In the genomic region with DNA sequence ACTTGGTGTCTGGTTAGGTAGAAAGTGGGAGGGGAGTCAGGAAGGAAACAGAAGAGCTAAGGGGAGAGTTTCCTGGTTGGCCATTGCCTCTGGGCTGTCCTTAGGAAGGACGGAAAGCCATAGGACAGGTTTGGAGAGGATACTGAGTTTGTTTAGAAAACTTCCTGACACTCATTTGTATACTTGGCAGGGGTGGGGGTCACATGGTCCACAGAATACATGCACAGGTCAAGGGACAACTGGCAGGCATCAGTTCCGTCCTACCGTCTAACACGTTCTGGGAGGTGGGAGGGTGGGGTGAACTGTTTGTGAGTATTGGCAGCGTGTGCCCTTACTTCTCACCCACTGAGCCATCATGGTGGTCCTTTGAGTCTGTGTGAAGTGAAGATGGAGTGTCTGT, we compare ENCODE assay signal across 18 mouse cellular contexts. TPM values are rescaled to one million over a fixed set of nuclear protein-coding genes. Genes with fewer than 3 reads are reported as not detected.
DNase-seq lines count a peak whose midpoint lies in the region; ATAC-seq and TF ChIP-seq lines count a peak whose summit lies in the region.
"Had no signal": no experiment of that assay in that cellular context is flagged by ENCODE, and none has a peak within 500 bp of the region (broad histone marks: within the 10 kb centered on the region; RNA-seq: fewer than 3 reads in every experiment).

No protein-coding gene starts in this region.

- 62% methylated on average over 5 of the region's 5 CpGs for WGBS in kidney, embryonic 14.5 days
- 62% methylated on average over 5 of the region's 5 CpGs for WGBS in stomach, embryonic 16.5 days
- 55% methylated on average over 5 of the region's 5 CpGs for WGBS in stomach, postnatal 0 days
- 48% methylated on average over 5 of the region's 5 CpGs for WGBS in lung, embryonic 16.5 days

- no peak for TF ChIP-seq CTCF in stomach, postnatal 0 days (IDR thresholded peaks at IDR 0.05; ENCODE audit: low read depth)

- no peak overlapping the region for H3K27ac ChIP-seq in kidney, embryonic 14.5 days (ENCODE audit: low read depth, low read length)
- H3K27ac ChIP-seq in stomach, embryonic 16.5 days (ENCODE audit: low read length) = no peak overlapping the region
- no peak overlapping the region for H3K27ac ChIP-seq in stomach, postnatal 0 days (replicated peaks)
- H3K27ac ChIP-seq in lung, embryonic 16.5 days (ENCODE audit: low read length) = peak overlapping the region; percentile 38; the same call in 1 of the 2 replicates
- H3K27ac ChIP-seq: embryonic facial prominence, embryonic 10.5 days; forebrain, embryonic 15.5 days; heart, embryonic 10.5 days; neural tube, embryonic 13.5 days had no signal

- H3K27me3 ChIP-seq in kidney, embryonic 14.5 days (ENCODE audit: control insufficient read depth, insufficient read depth, low read length) = no peaks in the 10 kb centered on the region
- no peaks in the 10 kb centered on the region for H3K27me3 ChIP-seq in stomach, embryonic 16.5 days (ENCODE audit: control insufficient read depth, insufficient read depth, low read length)
- no peaks in the 10 kb centered on the region for H3K27me3 ChIP-seq in stomach, postnatal 0 days (ENCODE audit: control insufficient read depth, insufficient read depth, low read length)
- H3K27me3 ChIP-seq in lung, embryonic 16.5 days (ENCODE audit: control insufficient read depth, insufficient read depth, low read depth, low read length) = no peaks in the 10 kb centered on the region
- H3K27me3 ChIP-seq: forebrain, embryonic 15.5 days; neural tube, embryonic 13.5 days had no signal

- H3K4me3 ChIP-seq in kidney, embryonic 14.5 days (ENCODE audit: low read length) = no peak overlapping the region
- no peak overlapping the region for H3K4me3 ChIP-seq in stomach, embryonic 16.5 days (replicated peaks; ENCODE audit: low read length)
- no peak overlapping the region for H3K4me3 ChIP-seq in stomach, postnatal 0 days (ENCODE audit: low read depth, low read length)
- H3K4me3 ChIP-seq in lung, embryonic 16.5 days (ENCODE audit: low read length) = no peak overlapping the region
- H3K4me3 ChIP-seq: embryonic facial prominence, embryonic 10.5 days; forebrain, embryonic 15.5 days; heart, embryonic 10.5 days; neural tube, embryonic 13.5 days had no signal

- H3K4me1 ChIP-seq in kidney, embryonic 14.5 days (ENCODE audit: control insufficient read depth, insufficient read depth, low read length) = peaks cover 8% of the 10 kb centered on the region; the same call in 1 of the 2 replicates
- peaks cover 13% of the 10 kb centered on the region; the same call in 1 of the 2 replicates for H3K4me1 ChIP-seq in stomach, embryonic 16.5 days (ENCODE audit: control insufficient read depth, insufficient read depth, low read length)
- no peaks in the 10 kb centered on the region for H3K4me1 ChIP-seq in stomach, postnatal 0 days (replicated peaks; ENCODE audit: control insufficient read depth, insufficient read depth)
- H3K4me1 ChIP-seq in lung, embryonic 16.5 days (replicated peaks; ENCODE audit: control insufficient read depth, insufficient read depth, low read length) = peaks cover 16% of the 10 kb centered on the region

- no peak for ATAC-seq in kidney, embryonic 14.5 days (ENCODE audit: low FRiP score, low TSS enrichment)
- ATAC-seq in stomach, embryonic 16.5 days (ENCODE audit: insufficient read depth, low FRiP score) = 0 out of 2 replicates have a peak, but pooled peaks have one; percentile 15
- ATAC-seq in stomach, postnatal 0 days (ENCODE audit: low FRiP score, low TSS enrichment) = no peak
- ATAC-seq in lung, embryonic 16.5 days (ENCODE audit: low read depth) = peak; percentile 48
- ATAC-seq: forebrain, embryonic 15.5 days; hindbrain, embryonic 16.5 days; intestine, postnatal 0 days had no signal

- H3K9me3 ChIP-seq in kidney, embryonic 14.5 days (ENCODE audit: control insufficient read depth, low read length) = no peaks in the 10 kb centered on the region
- H3K9me3 ChIP-seq in stomach, embryonic 16.5 days (replicated peaks; ENCODE audit: control insufficient read depth, low read length) = no peaks in the 10 kb centered on the region
- H3K9me3 ChIP-seq in stomach, postnatal 0 days (ENCODE audit: control insufficient read depth, low read length) = no peaks in the 10 kb centered on the region
- no peaks in the 10 kb centered on the region for H3K9me3 ChIP-seq in lung, embryonic 16.5 days (ENCODE audit: control insufficient read depth, low read length)
- H3K9me3 ChIP-seq: embryonic facial prominence, embryonic 10.5 days; forebrain, embryonic 15.5 days; heart, embryonic 10.5 days; neural tube, embryonic 13.5 days had no signal

- H3K4me2 ChIP-seq in kidney, embryonic 14.5 days (replicated peaks; ENCODE audit: low read depth, low read length) = no peak overlapping the region
- no peak overlapping the region for H3K4me2 ChIP-seq in stomach, embryonic 16.5 days (ENCODE audit: low read depth, low read length)
- H3K4me2 ChIP-seq in stomach, postnatal 0 days (replicated peaks; ENCODE audit: low read depth) = no peak overlapping the region
- no peak overlapping the region for H3K4me2 ChIP-seq in lung, embryonic 16.5 days (ENCODE audit: low read depth, low read length)
- H3K4me2 ChIP-seq: forebrain, embryonic 15.5 days; midbrain, embryonic 11.5 days; neural tube, embryonic 13.5 days had no signal

- peaks cover 3% of the 10 kb centered on the region for H3K36me3 ChIP-seq in kidney, embryonic 14.5 days (ENCODE audit: control insufficient read depth, insufficient read depth, low read length)
- no peaks in the 10 kb centered on the region for H3K36me3 ChIP-seq in stomach, embryonic 16.5 days (ENCODE audit: control insufficient read depth, insufficient read depth, low read length)
- H3K36me3 ChIP-seq in stomach, postnatal 0 days (ENCODE audit: control insufficient read depth, insufficient read depth, low read length) = no peaks in the 10 kb centered on the region
- no peaks in the 10 kb centered on the region for H3K36me3 ChIP-seq in lung, embryonic 16.5 days (ENCODE audit: control insufficient read depth, insufficient read depth, low read length)

- no peak for TF ChIP-seq EP300 in stomach, postnatal 0 days (optimal IDR thresholded peaks at IDR 0.05)

- peak; percentile 59 for DNase-seq in kidney, adult 11 months
- DNase-seq in stomach, postnatal 0 days (ENCODE audit: low spot score) = no peak
- no peak for DNase-seq in ovary, adult 18-20 months (ENCODE audit: low spot score)
- no peak for DNase-seq in right cerebral cortex, postnatal 25 days
- DNase-seq: adrenal gland, adult 2 months; cerebellum, adult 11 months; cerebellum, postnatal 25 days; thymus, postnatal 4 days had no signal

- no peak overlapping the region for H3K9ac ChIP-seq in kidney, embryonic 14.5 days (ENCODE audit: low read depth, low read length)
- no peak overlapping the region for H3K9ac ChIP-seq in stomach, embryonic 16.5 days (ENCODE audit: low read length)
- no peak overlapping the region for H3K9ac ChIP-seq in stomach, postnatal 0 days (ENCODE audit: low read length)
- H3K9ac ChIP-seq in lung, embryonic 16.5 days (ENCODE audit: low read length) = no peak overlapping the region
- H3K9ac ChIP-seq: forebrain, embryonic 15.5 days; neural tube, embryonic 13.5 days had no signal

RNA-seq across cellular contexts. Expression of a gene that starts 42.9 kb away (rescaled TPM):
- polyA plus RNA-seq in kidney, embryonic 14.5 days (2014; fragmentation: Nextera tagmentation; extraction: Ambion mirVana) = 22.7 and 42.1 TPM in 2 replicates
- 8.8 and 9.7 TPM in 2 replicates for polyA plus RNA-seq in stomach, embryonic 16.5 days (2015; fragmentation: Nextera tagmentation; extraction: Ambion mirVana)
- 10.2 and 10.7 TPM in 2 replicates for polyA plus RNA-seq in stomach, postnatal 0 days (2015; fragmentation: Nextera tagmentation; extraction: Ambion mirVana)
- 15.5 and 19.7 TPM in 2 replicates for polyA plus RNA-seq in lung, embryonic 16.5 days (2015; fragmentation: Nextera tagmentation; extraction: Ambion mirVana)

Comparison
In these comparisons a context has a peak if more than half of its experiments do, and no peak if none do; other contexts are left out.
1. ATAC-seq: peak in stomach, embryonic 16.5 days (single experiment) and lung, embryonic 16.5 days (single experiment); none in kidney, embryonic 14.5 days (single experiment) and stomach, postnatal 0 days (single experiment).